ENCODE assay signal across 9 mouse cellular contexts in genomic region chr4:58722772-58723171, GRCm38 (mm10).
DNase-seq lines count a peak whose midpoint lies in the region; TF ChIP-seq lines count a peak whose summit lies in the region.
"Had no signal": no experiment of that assay in that cellular context is flagged by ENCODE, and none has a peak within 500 bp of the region (broad histone marks: within the 10 kb centered on the region; RNA-seq: fewer than 3 reads in every experiment).

No protein-coding gene starts in this region.

- H3K27ac ChIP-seq in cerebellum, adult 2 months (ENCODE audit: insufficient read depth, low read length), result no peak overlapping the region
- H3K27ac ChIP-seq: hindbrain, embryonic 15.5 days had no signal

- H3K4me3 ChIP-seq in cerebellum, adult 2 months (replicated peaks; ENCODE audit: insufficient read depth, low read depth, low read length), result no peak overlapping the region
- H3K4me3 ChIP-seq: hindbrain, embryonic 15.5 days had no signal

- no peak for TF ChIP-seq POLR2A in cerebellum, adult 2 months (IDR thresholded peaks at IDR 0.05; ENCODE audit: borderline replicate concordance, insufficient read depth, low read length)

- DNase-seq in cerebellum, adult 2 months, result peak; percentile 10 to 35
- no peak for DNase-seq in cerebellum, postnatal 4 days (ENCODE audit: low spot score in 2 of 2)
- DNase-seq in ovary, postnatal 14 days (ENCODE audit: low spot score), result peak; percentile 25
- no peak for DNase-seq in ovary, postnatal 10 days (ENCODE audit: low spot score)
- DNase-seq in heart, postnatal 4 days, result peak; percentile 16
- DNase-seq in lung, postnatal 36 days, result peak; percentile 39
- no peak for DNase-seq in thymus, postnatal 4 days
- no peak for DNase-seq in spleen, adult 18-20 months

- no peaks in the 10 kb centered on the region for H3K4me1 ChIP-seq in cerebellum, adult 2 months (ENCODE audit: control insufficient read depth, insufficient read depth, low read length)
- H3K4me1 ChIP-seq: hindbrain, embryonic 15.5 days had no signal

- no peak for TF ChIP-seq CTCF in cerebellum, adult 2 months (IDR thresholded peaks at IDR 0.05; ENCODE audit: borderline replicate concordance, insufficient read depth, low read depth, low read length)

- H3K27me3 ChIP-seq in cerebellum, adult 2 months (ENCODE audit: control insufficient read depth, insufficient read depth, low read length), result no peaks in the 10 kb centered on the region; the same call in 1 of the 2 replicates
- H3K27me3 ChIP-seq: hindbrain, embryonic 15.5 days had no signal

- WGBS in cerebellum, adult 2 months, result 38% methylated on average over 9 of the region's 9 CpGs

Comparison
In these comparisons a context has a peak if more than half of its experiments do, and no peak if none do; other contexts are left out.
1. DNase-seq: peak in cerebellum, adult 2 months (2 of 2), ovary, postnatal 14 days (single experiment), heart, postnatal 4 days (single experiment) and lung, postnatal 36 days (single experiment); none in cerebellum, postnatal 4 days (0 of 2), ovary, postnatal 10 days (single experiment), thymus, postnatal 4 days (single experiment) and spleen, adult 18-20 months (0 of 2).